Mouse (Mus musculus) limb, embryonic 14.5 days (tissue): ENCODE results near the gene Olfr102. TPM values are rescaled to one million over a fixed set of nuclear protein-coding genes. Genes with fewer than 3 reads are reported as not detected.

Source experiments
- ATAC-seq: fragments of 200-750 bp; cut with Nextera tagmentation; 2 replicates; pipeline ENCODE4 v1.8.0; 2017; ENCODE audit warnings: low read depth, moderate number of reproducible peaks, moderate TSS enrichment; ENCODE audit not compliant: low FRiP score
- DNase-seq: peaks from one replicate; pipeline ENCODE4 v3.0.0-alpha.2; 2015; ENCODE audit warnings: low spot score
- H3K27ac ChIP-seq: fragments of 300-500 bp; sonication (generic); replicated peaks from 2 replicates; pipeline ENCODE4 v1.5.1; 2014; ENCODE audit warnings: low read depth, mild to moderate bottlenecking, low read length, moderate library complexity, mixed read lengths
- H3K27me3 ChIP-seq: fragments of 300-500 bp; sonication (generic); 2 replicates; pipeline ENCODE4 v1.6.1; 2014; ENCODE audit warnings: low read length, mixed read lengths; ENCODE audit not compliant: control insufficient read depth, insufficient read depth
- H3K36me3 ChIP-seq: fragments of 300-500 bp; sonication (generic); 2 replicates; pipeline ENCODE4 v1.6.1; 2014; ENCODE audit warnings: mild to moderate bottlenecking, low read length, moderate library complexity, mixed read lengths; ENCODE audit not compliant: control insufficient read depth, insufficient read depth
- H3K4me1 ChIP-seq: fragments of 300-500 bp; sonication (generic); 2 replicates; pipeline ENCODE4 v1.6.1; 2014; ENCODE audit warnings: antibody characterized with exemption, low read length, mixed read lengths; ENCODE audit not compliant: control insufficient read depth, insufficient read depth
- H3K4me2 ChIP-seq: fragments of 300-500 bp; sonication (generic); replicated peaks from 2 replicates; pipeline ENCODE4 v1.6.1; 2014; ENCODE audit warnings: low read depth, mild to moderate bottlenecking, low read length, moderate library complexity; ENCODE audit not compliant: severe bottlenecking
- H3K4me3 ChIP-seq: fragments of 300-500 bp; sonication (generic); replicated peaks from 2 replicates; pipeline ENCODE4 v1.5.1; 2014; ENCODE audit warnings: low read length
- H3K9ac ChIP-seq: fragments of 300-500 bp; sonication (generic); 2 replicates; pipeline ENCODE4 v1.6.1; 2014; ENCODE audit warnings: mild to moderate bottlenecking, low read depth, low read length, moderate library complexity; ENCODE audit not compliant: severe bottlenecking
- H3K9me3 ChIP-seq: fragments of 300-500 bp; sonication (generic); 2 replicates; pipeline ENCODE4 v1.6.1; 2016; ENCODE audit warnings: low read length; ENCODE audit not compliant: control insufficient read depth
- POLR2A ChIP-seq: fragments of 200-500 bp; IDR thresholded peaks from 2 replicates; pipeline ENCODE4 v1.8.0; 2012; ENCODE audit warnings: inconsistent platforms, mild to moderate bottlenecking, moderate library complexity, borderline replicate concordance; ENCODE audit not compliant: insufficient read depth, insufficient read length; ENCODE audit errors: extremely low read depth
- WGBS: fragments of 180-500 bp; shearing (Covaris S2); extraction: QIAGEN DNeasy Blood & Tissue Kit; methylation state at CpG from one replicate; pipeline ENCODE4 v1.1.7; 2014; 5-methylcytosine and 5-hydroxymethylcytosine counted together
- polyA plus RNA-seq, 2 experiments: library from polyadenylated mRNA; depleted of rRNA in 1 of 2; stranded (reverse) in 1 of 2; unstranded in 1 of 2; fragments of >200 nt; fragmentation: Nextera tagmentation in 1 of 2; extraction: Ambion mirVana in 1 of 2; gene quantifications; 2 replicates each; pipeline versions ENCODE4 v1.2.1 to v1.2.3; 2012 to 2014

The Olfr102 gene
- polyA plus RNA-seq (2012; rRNA removed): not detected in 2 replicates
- polyA plus RNA-seq (2014; fragmentation: Nextera tagmentation; extraction: Ambion mirVana): not detected in 2 replicates

- no peaks in the 10 kb centered on the region for H3K36me3 ChIP-seq
- TF ChIP-seq POLR2A: no peak
- no peaks in the 10 kb centered on the region for H3K9me3 ChIP-seq
- no peak within 1 kb of the TSS for H3K4me2 ChIP-seq
- no peak for DNase-seq
- H3K4me3 ChIP-seq: no peak within 1 kb of the TSS
- no peaks in the 10 kb centered on the region for H3K27me3 ChIP-seq
- no peak for ATAC-seq
- H3K9ac ChIP-seq: no peak within 1 kb of the TSS
- no peak within 1 kb of the TSS for H3K27ac ChIP-seq
- H3K4me1 ChIP-seq: no peaks in the 10 kb centered on the region
Measured at GRCm38 (mm10) chr17:37316954-37317353, at the start of gene Olfr102. Gene Olfr102, minus strand, starts transcription at chr17:37317054.

- DNase-seq: no peak
- Histone ChIP-seq H3K4me3 (no peak within 1 kb of the TSS), H3K9ac (no peak within 1 kb of the TSS), H3K9me3 (no peaks in the 10 kb centered on the region), H3K4me2 (no peak within 1 kb of the TSS), H3K27me3 (no peaks in the 10 kb centered on the region), H3K36me3 (no peaks in the 10 kb centered on the region), H3K4me1 (no peaks in the 10 kb centered on the region), H3K27ac (no peak within 1 kb of the TSS)
- TF ChIP-seq POLR2A: no peak
- no peak for ATAC-seq
Measured at GRCm38 (mm10) chr17:37359282-37359681, 42.4 kb upstream of the Olfr102 start, which contains the start of gene Olfr104-ps. Gene Olfr104-ps, plus strand, starts transcription at chr17:37359582.

- no peak within 1 kb of the TSS for H3K4me2 ChIP-seq
- WGBS: 78% methylated on average over 2 of the region's 2 CpGs
- no peaks in the 10 kb centered on the region for H3K9me3 ChIP-seq
- H3K9ac ChIP-seq: no peak within 1 kb of the TSS
- H3K4me3 ChIP-seq: no peak within 1 kb of the TSS
- H3K36me3 ChIP-seq: no peaks in the 10 kb centered on the region
- H3K27ac ChIP-seq: no peak within 1 kb of the TSS
- no peaks in the 10 kb centered on the region for H3K27me3 ChIP-seq
- no peak for DNase-seq
- no peaks in the 10 kb centered on the region for H3K4me1 ChIP-seq
- no peak for TF ChIP-seq POLR2A
- no peak for ATAC-seq
Measured at GRCm38 (mm10) chr17:37339598-37339997, 22.7 kb upstream of the Olfr102 start, which contains the start of gene Olfr103. Gene Olfr103, minus strand, starts transcription at chr17:37339698.

- no peak overlapping the region for H3K4me2 ChIP-seq
- H3K27ac ChIP-seq: no peak overlapping the region
- H3K27me3 ChIP-seq: no peaks in the 10 kb centered on the region
- WGBS: 26% methylated on average over 2 of the region's 2 CpGs
- H3K9me3 ChIP-seq: no peaks in the 10 kb centered on the region
- H3K4me3 ChIP-seq: no peak overlapping the region
- no peak for DNase-seq
- H3K4me1 ChIP-seq: no peaks in the 10 kb centered on the region
- ATAC-seq: no peak
- H3K36me3 ChIP-seq: no peaks in the 10 kb centered on the region
- H3K9ac ChIP-seq: no peak overlapping the region
- no peak for TF ChIP-seq POLR2A
Measured at GRCm38 (mm10) chr17:37310146-37310699, 6.6 kb downstream of the Olfr102 start.

- H3K36me3 ChIP-seq: no peaks in the 10 kb centered on the region
- no peak for DNase-seq
- no peak for TF ChIP-seq POLR2A
- no peaks in the 10 kb centered on the region for H3K27me3 ChIP-seq
- no peak overlapping the region for H3K4me3 ChIP-seq
- H3K27ac ChIP-seq: no peak overlapping the region
- ATAC-seq: no peak
- H3K9me3 ChIP-seq: no peaks in the 10 kb centered on the region
- H3K4me2 ChIP-seq: no peak overlapping the region
- no peaks in the 10 kb centered on the region for H3K4me1 ChIP-seq
- H3K9ac ChIP-seq: no peak overlapping the region
- WGBS: 33% methylated on average over 4 of the region's 4 CpGs
Measured at GRCm38 (mm10) chr17:37308483-37308882, 8.4 kb downstream of the Olfr102 start.
